Mouse (Mus musculus) layer of hippocampus, postnatal 10 days (tissue): ENCODE results near the gene Uqcrq. TPM values are rescaled to one million over a fixed set of nuclear protein-coding genes. Genes with fewer than 3 reads are reported as not detected.
"Not testable (repeated sequence)": the region's sequence is repeated elsewhere in the genome, so short reads cannot be mapped to it uniquely, and the experiment has no call there.

ENCODE experiments used
- DNase-seq, 2 experiments: peaks; one replicate each; pipeline ENCODE4 v3.0.0; 2021; ENCODE audit warnings: low spot score in 2 of 2
- total RNA-seq, 2 experiments: library from RNA; stranded (reverse); gene quantifications; 2 replicates each; pipeline ENCODE4 v1.2.3; 2021

Gene Uqcrq
- total RNA-seq, 2 experiments from 2014 or later: 522 to 555 TPM

- DNase-seq: no peak
These were observed 22.4 kb upstream of the Uqcrq start for GRCm38 (mm10) chr11:53453031-53453430.

- DNase-seq: no peak
These were observed 21.8 kb upstream of the Uqcrq start for GRCm38 (mm10) chr11:53452396-53452795.

GRCm38 (mm10) chr11:53451361-53451760 lies 20.7 kb upstream of the Uqcrq start:
- no peak for DNase-seq

DNA sequence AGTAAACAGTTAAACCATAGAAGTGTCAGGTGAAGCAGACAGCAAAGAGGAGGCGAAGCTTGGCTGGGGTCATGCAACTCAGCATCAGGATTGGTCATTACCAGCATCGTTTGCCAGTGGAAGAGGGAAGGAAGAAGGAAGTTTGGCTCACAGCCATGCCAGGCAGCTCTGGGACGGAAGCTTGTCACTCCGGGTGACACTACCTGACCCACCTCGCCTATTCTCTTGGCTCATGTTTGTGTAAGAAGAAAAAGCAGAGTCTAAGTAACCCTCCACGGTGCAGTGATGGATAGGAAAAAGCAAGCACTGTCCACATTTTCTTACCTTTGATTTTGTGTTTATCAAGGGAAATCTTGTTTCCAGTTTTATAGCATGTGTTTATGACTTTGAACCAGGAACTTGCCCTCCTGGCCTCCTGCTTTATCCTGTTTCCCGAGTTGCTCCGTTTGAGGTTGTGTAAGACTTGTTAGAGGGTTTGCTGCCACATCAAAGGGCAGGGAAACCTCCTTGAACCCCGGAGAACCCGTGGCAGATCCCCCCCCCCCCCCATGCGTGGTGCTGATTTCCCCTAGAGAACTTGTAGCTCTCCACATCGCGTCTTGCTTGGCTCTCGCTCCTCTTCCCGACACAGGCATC lies 19.6 kb upstream of the Uqcrq start:
- DNase-seq: no peak

DNA sequence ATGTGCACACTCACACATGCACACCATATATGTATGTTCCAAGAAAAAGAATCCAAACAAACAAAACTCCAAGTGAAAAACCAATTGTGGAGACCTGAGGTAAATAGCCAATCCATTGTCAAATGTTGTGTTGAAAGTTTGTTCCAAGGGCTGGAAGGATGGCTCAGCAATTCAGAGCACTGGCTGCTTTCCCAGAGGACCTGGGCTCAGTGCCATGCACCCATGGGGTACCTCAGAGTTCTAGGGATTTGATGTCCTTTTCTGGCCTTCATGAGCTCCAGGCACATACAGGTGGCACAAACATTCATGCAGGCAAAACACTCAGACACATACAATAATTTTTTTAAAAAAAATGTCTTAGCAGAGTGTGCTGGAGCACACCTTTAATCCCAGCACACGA lies 17.9 kb upstream of the Uqcrq start:
- DNase-seq: no peak

- DNase-seq: no peak
These were observed 17.4 kb upstream of the Uqcrq start for GRCm38 (mm10) chr11:53447996-53448395.

- DNase-seq: no peak
These were observed 15.6 kb upstream of the Uqcrq start for GRCm38 (mm10) chr11:53446183-53446582.

GRCm38 (mm10) chr11:53445562-53445961 lies 14.9 kb upstream of the Uqcrq start:
- no peak for DNase-seq

GRCm38 (mm10) chr11:53443861-53444260 lies 13.2 kb upstream of the Uqcrq start:
- DNase-seq: no peak

DNA sequence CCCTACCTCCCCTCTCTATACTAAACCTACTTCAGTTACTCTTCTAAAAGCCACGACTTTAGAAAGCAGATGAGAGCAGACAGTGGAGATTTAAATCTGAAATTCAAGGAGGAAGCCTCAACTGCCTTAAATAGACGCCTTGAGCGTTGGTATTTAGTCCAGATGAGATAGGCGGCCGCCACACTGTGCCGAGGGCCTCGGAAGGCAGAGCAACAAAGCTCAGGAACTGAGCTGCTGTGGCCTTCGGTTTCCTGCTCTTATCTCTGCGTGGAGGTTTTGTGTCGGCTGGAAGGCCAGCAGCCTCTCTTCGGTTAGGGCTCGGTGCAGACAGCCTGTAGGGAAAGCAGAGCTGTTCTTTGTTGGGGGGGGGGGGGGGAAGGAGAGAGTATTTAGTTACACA lies 11.3 kb upstream of the Uqcrq start:
- no peak for DNase-seq

DNA sequence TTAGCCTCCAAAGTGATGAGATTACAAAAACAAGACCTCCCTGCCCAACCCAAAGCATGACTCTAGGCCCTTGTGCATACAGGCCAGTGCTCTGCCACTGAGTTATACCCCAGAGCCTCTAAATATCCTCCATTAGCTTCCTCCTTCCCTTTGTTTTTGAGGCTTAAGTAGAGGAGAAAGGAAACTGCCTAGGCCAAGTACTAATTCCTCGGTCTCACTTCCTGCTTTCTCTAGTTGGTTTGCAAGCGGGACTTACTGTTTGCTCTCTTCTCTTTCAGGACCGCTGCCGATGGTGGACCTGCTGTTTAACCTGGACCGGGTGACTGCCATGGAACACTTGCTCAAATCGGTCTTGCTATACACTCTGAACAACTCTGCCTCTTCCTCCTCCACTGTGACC lies 5.7 kb upstream of the Uqcrq start:
- no peak for DNase-seq

GRCm38 (mm10) chr11:53435504-53435903 lies 4.9 kb upstream of the Uqcrq start:
- no peak for DNase-seq

DNA sequence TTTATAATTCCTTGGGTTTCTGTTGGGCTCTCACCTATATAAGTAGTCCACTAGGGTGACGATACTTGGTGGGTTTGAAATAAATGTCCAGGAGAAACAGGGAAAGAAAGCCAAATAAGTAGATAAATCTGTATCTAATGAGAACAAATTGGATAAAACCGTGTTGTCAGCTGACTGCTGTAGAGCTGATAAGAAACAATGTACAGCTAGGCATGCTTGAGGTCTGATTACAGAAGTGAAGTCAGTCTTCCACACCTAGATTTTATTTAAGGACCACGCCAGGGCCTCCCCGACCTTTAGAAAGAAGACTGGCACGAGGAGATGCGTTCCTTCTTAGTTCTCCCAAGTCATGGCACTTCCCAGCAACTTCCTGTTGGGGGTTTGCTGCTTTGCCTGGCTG lies 2.4 kb upstream of the Uqcrq start:
- no peak for DNase-seq

DNA sequence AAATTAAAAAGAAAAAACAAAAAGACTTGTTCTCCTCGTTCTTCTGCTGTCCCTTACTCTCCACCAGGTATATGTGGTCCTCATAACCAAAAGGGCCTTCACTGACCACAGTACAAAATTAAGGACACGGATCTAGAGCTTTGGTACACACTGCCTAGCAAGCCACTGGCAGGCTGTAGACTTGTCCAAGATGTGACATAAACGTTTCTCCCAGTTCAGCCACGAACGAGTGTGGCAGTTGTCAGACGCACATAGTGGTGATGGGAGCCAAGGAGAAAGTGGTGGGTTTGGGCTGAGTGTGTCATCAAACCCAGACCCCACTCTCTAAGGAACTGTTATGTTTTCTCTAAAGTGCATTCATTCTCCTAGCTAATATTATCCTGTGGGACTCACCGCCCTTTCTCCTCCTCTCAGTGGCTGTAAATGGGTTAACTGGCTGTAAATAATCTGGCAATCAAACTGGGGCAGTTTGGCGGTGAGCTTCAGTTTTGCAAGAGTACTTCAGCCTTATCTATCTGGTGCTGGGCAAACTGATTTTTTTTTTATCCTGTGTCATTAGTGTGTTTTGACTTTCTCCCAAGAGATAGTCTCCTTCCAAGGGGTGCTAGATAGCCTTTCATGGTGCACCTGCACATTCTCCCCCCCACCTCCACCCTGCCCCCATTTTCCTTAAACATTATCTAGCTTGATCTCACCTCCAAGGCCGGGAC lies 871 bp upstream of the Uqcrq start:
- no peak for DNase-seq

- DNase-seq: no peak
These were observed 346 bp downstream of the Uqcrq start for GRCm38 (mm10) chr11:53430300-53430669.

- DNase-seq: no peak
These were observed 1.4 kb downstream of the Uqcrq start for GRCm38 (mm10) chr11:53429182-53429581.

GRCm38 (mm10) chr11:53428716-53429057 lies 1.9 kb downstream of the Uqcrq start:
- no peak for DNase-seq

GRCm38 (mm10) chr11:53427993-53428715 lies 2.5 kb downstream of the Uqcrq start:
- no peak for DNase-seq

GRCm38 (mm10) chr11:53426914-53427313 lies 3.7 kb downstream of the Uqcrq start:
- not testable (repeated sequence) for DNase-seq

GRCm38 (mm10) chr11:53425711-53426255 lies 4.8 kb downstream of the Uqcrq start:
- DNase-seq: no peak

DNA sequence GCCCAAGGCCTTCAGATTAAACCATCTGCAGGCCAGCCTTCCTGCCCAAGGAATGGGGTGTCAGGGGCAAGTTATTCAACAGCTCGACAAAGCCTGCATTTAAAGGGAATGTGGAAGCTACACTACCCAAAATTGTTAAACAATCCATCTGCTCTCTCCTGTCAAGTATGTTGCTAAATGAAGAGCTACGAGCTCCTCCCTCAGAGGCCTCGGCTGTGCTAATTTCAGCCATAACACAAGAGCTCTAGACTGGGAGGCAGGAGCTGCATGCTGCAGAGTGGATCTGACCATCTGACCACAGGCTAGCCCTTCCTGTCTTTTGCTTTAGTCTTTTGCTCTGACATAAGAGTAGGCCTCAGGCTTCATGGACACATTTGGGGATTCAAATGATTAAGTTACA lies 5.4 kb downstream of the Uqcrq start:
- DNase-seq: no peak

DNA sequence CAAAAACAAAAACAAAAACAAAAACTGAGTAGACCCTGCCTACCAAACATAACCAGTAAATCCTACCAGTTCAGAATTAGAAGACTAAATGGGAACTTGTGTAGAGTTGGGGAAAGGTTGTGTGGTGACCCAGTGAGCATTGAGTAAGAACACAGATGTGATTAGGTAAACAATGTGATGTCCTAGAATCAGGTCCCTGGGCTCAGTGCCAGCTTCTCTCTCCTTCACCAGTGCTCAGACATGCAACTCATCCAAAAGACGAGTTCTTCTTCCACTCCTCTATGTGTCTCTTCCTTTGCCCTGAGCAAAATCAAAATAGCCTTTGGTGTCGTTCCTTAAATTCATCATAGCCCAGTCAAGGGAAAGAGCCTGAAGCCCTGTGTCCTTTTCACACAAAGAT lies 5.8 kb downstream of the Uqcrq start:
- DNase-seq: no peak
